Mouse (Mus musculus): ENCODE results near the gene Hnrnpf. TPM values are rescaled to one million over a fixed set of nuclear protein-coding genes. Genes with fewer than 3 reads are reported as not detected.

Gene Hnrnpf
- polyA plus RNA-seq, 1 experiment = 141 TPM

DNA sequence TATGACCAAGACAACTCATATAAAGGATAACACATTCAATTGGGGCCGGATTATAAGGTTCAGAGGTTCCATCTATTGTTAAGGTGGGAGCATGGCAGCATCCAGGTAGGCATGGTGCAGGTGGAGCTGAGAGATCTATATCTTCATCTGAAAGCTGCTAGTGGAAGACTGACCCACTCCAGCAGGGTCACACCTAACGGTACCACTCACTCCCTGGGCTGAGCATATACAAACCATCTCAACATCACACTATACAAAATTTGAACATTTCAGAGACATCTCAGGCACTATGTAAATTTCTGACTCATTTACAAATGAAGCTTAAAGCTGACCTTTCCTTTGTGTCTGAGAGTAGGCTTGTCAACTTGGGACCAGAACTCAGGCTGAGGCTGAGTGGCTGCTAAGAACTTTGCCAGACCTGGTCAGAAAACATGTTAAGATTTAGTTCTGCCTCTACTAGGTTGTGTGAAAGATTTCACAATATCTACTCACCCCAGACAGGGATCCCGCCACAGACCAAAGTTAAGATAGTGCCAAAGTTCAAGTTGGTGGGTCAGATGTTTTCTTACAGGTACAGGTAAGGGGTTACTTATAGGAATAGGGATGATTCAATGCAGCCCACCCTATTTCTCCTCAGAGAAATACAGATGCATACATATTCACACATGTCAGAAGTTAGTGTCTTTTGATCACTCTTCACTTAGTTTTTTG lies 30.0 kb downstream of the Hnrnpf start:
- no peak for DNase-seq (ENCODE audit: low read depth in 1 of 2, low spot score in 2 of 2)
- Histone ChIP-seq H3K27ac (ENCODE audit: insufficient read depth, low read length) (no peak overlapping the region), H3K4me3 (ENCODE audit: extremely low read depth, insufficient read depth, insufficient read length) (no peak overlapping the region), H3K4me1 (ENCODE audit: control insufficient read depth, insufficient read depth, insufficient read length) (no peaks in the 10 kb centered on the region), H3K27me3 (ENCODE audit: control insufficient read depth, insufficient read depth, low read length) (no peaks in the 10 kb centered on the region), H3K36me3 (ENCODE audit: control insufficient read depth, insufficient read depth, low read length) (peaks cover 13% of the 10 kb centered on the region)
- 95% methylated on average over 3 of the region's 3 CpGs for WGBS
- TF ChIP-seq CTCF (IDR thresholded peaks at IDR 0.05; ENCODE audit: extremely low read depth, insufficient read depth, insufficient read length, insufficient replicate concordance) (no peak), POLR2A (IDR thresholded peaks at IDR 0.05; ENCODE audit: low read depth, low read length) (no peak)

DNA sequence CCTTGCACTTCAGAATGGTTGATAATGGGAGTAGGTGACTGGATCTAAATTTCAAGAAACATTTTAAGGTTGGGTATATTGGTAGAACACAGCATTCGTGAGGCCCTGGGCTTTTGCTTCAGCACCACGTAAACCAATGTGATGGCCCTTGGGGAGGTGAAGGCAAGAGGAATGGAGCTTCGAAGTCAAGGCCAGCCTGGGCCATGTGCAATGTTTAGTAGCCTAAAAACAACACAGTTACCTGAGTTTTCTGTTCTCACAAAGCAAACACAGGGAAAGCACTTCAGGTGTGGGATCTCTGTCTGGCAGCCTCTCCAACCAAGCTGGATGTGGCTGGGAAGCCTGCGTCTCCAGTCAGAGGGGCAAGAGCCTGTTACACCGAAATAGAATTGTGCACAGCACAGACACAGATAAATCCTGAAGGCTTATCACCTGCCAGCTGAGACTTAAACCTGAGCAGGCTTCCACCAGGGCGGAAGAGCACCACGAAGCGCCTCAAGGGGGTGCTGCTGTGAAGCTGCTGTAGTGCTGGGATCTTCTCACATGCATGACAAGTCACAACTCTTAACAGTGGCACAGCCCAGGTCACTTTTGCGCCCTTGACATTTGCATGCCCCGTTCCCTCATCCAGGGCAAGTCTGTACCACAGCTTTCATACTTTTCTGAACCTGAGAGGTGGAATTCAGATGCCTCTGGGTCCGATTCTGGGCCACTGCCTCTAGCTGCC lies 32.4 kb downstream of the Hnrnpf start:
- TF ChIP-seq POLR2A (IDR thresholded peaks at IDR 0.05; ENCODE audit: low read depth, low read length) (no peak), CTCF (IDR thresholded peaks at IDR 0.05; ENCODE audit: extremely low read depth, insufficient read depth, insufficient read length, insufficient replicate concordance) (peak; percentile 16; the same call in 1 of the 2 replicates)
- WGBS = 61% methylated on average over 11 of the region's 11 CpGs
- no peaks in the 10 kb centered on the region for H3K27me3 ChIP-seq (ENCODE audit: control insufficient read depth, insufficient read depth, low read length)
- no peak overlapping the region for H3K4me3 ChIP-seq (ENCODE audit: extremely low read depth, insufficient read depth, insufficient read length)
- no peak overlapping the region for H3K27ac ChIP-seq (ENCODE audit: insufficient read depth, low read length)
- no peak for DNase-seq (ENCODE audit: low read depth in 1 of 2, low spot score in 2 of 2)
- no peaks in the 10 kb centered on the region for H3K4me1 ChIP-seq (ENCODE audit: control insufficient read depth, insufficient read depth, insufficient read length)
- H3K36me3 ChIP-seq (ENCODE audit: control insufficient read depth, insufficient read depth, low read length) = peaks cover 4% of the 10 kb centered on the region

GRCm38 (mm10) chr6:117934301-117934700 lies 34.2 kb downstream of the Hnrnpf start:
- Histone ChIP-seq H3K27ac (ENCODE audit: insufficient read depth, low read length) (no peak overlapping the region), H3K4me3 (ENCODE audit: extremely low read depth, insufficient read depth, insufficient read length) (no peak overlapping the region), H3K4me1 (ENCODE audit: control insufficient read depth, insufficient read depth, insufficient read length) (no peaks in the 10 kb centered on the region), H3K27me3 (ENCODE audit: control insufficient read depth, insufficient read depth, low read length) (no peaks in the 10 kb centered on the region), H3K36me3 (ENCODE audit: control insufficient read depth, insufficient read depth, low read length) (0 out of 2 replicates have a peak, but pooled peaks cover 1% of the 10 kb centered on the region)
- TF ChIP-seq POLR2A (IDR thresholded peaks at IDR 0.05; ENCODE audit: low read depth, low read length) (no peak), CTCF (IDR thresholded peaks at IDR 0.05; ENCODE audit: extremely low read depth, insufficient read depth, insufficient read length, insufficient replicate concordance) (no peak)
- 90% methylated on average over 6 of the region's 6 CpGs for WGBS
- DNase-seq (ENCODE audit: low read depth in 1 of 2, low spot score in 2 of 2) = no peak

DNA sequence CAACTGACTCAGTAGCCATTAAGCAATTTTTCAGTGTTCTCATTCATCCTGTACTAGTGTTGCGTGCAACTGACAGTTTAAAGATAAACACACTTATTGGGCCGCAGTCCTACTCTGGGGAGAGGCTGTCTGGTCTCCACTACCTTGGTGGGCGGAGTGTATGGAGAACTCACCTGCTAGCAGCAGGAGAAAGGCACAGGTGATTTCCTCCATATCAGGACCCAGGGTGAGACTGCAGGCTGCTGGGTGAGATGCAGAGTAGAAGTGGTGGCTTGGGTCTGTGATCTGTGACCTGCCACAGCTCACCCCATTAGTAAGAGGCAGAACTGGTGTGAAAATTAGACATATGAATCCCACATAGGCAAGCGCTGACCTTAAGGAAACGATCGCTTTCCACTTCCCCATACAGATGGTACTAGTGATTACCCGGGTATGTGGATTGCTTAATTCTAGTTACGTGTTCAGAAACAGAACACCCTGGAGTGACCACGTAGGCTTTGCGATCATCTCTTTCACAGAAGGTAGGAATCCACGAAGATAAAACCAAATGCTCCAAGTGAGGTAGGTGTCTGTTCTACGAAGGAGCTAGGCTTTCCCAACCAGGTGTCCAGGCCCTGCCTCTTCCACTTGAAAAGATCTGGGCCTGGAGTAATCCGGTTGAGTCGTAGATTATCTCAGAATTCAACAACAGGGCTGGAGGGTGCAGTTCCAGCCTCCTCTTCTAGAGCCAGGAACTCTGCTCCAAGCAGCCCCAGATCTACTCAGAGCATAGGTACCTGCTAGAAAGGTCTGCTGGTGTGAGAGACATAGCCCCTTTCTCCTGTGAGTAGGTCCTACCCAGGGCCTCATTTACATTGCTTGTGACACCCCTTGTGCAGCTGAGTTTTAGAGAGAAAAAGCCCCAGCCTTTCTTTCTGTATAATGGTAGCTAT lies 35.8 kb downstream of the Hnrnpf start:
- DNase-seq (ENCODE audit: low read depth in 1 of 2, low spot score in 2 of 2) = no peak
- H3K27me3 ChIP-seq (ENCODE audit: control insufficient read depth, insufficient read depth, low read length) = no peaks in the 10 kb centered on the region
- no peaks in the 10 kb centered on the region for H3K36me3 ChIP-seq (ENCODE audit: control insufficient read depth, insufficient read depth, low read length)
- TF ChIP-seq POLR2A (IDR thresholded peaks at IDR 0.05; ENCODE audit: low read depth, low read length) (no peak), CTCF (IDR thresholded peaks at IDR 0.05; ENCODE audit: extremely low read depth, insufficient read depth, insufficient read length, insufficient replicate concordance) (no peak)
- no peak overlapping the region for H3K4me3 ChIP-seq (ENCODE audit: extremely low read depth, insufficient read depth, insufficient read length)
- H3K4me1 ChIP-seq (ENCODE audit: control insufficient read depth, insufficient read depth, insufficient read length) = no peaks in the 10 kb centered on the region
- 80% methylated on average over 14 of the region's 14 CpGs for WGBS
- H3K27ac ChIP-seq (ENCODE audit: insufficient read depth, low read length) = no peak overlapping the region

- no peak within 1 kb of the TSS for H3K4me3 ChIP-seq (ENCODE audit: extremely low read depth, insufficient read depth, insufficient read length)
Observed at GRCm38 (mm10) chr6:117937222-117937932, 37.3 kb downstream of the Hnrnpf start, which contains the start of gene Fxyd4. Gene Fxyd4 (minus strand): TSS chr6:117937692.

GRCm38 (mm10) chr6:117938951-117939350 lies 38.8 kb downstream of the Hnrnpf start:
- DNase-seq (ENCODE audit: low read depth in 1 of 2, low spot score in 2 of 2) = no peak
- Histone ChIP-seq H3K27ac (ENCODE audit: insufficient read depth, low read length) (no peak overlapping the region), H3K4me1 (ENCODE audit: control insufficient read depth, insufficient read depth, insufficient read length) (no peaks in the 10 kb centered on the region), H3K36me3 (ENCODE audit: control insufficient read depth, insufficient read depth, low read length) (no peaks in the 10 kb centered on the region), H3K27me3 (ENCODE audit: control insufficient read depth, insufficient read depth, low read length) (no peaks in the 10 kb centered on the region), H3K4me3 (ENCODE audit: extremely low read depth, insufficient read depth, insufficient read length) (no peak overlapping the region)
- WGBS = 87% methylated on average over 10 of the region's 10 CpGs
- TF ChIP-seq CTCF (IDR thresholded peaks at IDR 0.05; ENCODE audit: extremely low read depth, insufficient read depth, insufficient read length, insufficient replicate concordance) (no peak), POLR2A (IDR thresholded peaks at IDR 0.05; ENCODE audit: low read depth, low read length) (no peak)

More at GRCm38 (mm10) chr6:117937222-117937932, 37.3 kb downstream of the Hnrnpf start, which contains the start of gene Fxyd4:
- Histone ChIP-seq H3K4me1 (ENCODE audit: control insufficient read depth, insufficient read depth, insufficient read length) (no peaks in the 10 kb centered on the region), H3K36me3 (ENCODE audit: control insufficient read depth, insufficient read depth, low read length) (no peaks in the 10 kb centered on the region), H3K27me3 (ENCODE audit: control insufficient read depth, insufficient read depth, low read length) (no peaks in the 10 kb centered on the region), H3K27ac (ENCODE audit: insufficient read depth, low read length) (no peak within 1 kb of the TSS)
- peak in 1 of 2 experiments; percentile 15 for DNase-seq (ENCODE audit: low read depth in 1 of 2, low spot score in 2 of 2)
- 57% methylated on average over 10 of the region's 10 CpGs for WGBS
- TF ChIP-seq POLR2A (IDR thresholded peaks at IDR 0.05; ENCODE audit: low read depth, low read length) = no peak
- no peak for TF ChIP-seq CTCF (IDR thresholded peaks at IDR 0.05; ENCODE audit: extremely low read depth, insufficient read depth, insufficient read length, insufficient replicate concordance)
